Mouse (Mus musculus) forebrain, postnatal 0 days (tissue): Measurements from ENCODE around the gene Phospho1. TPM values are rescaled to one million over a fixed set of nuclear protein-coding genes. Genes with fewer than 3 reads are reported as not detected.

Experiments
- ATAC-seq: fragments of 200-750 bp; cut with Nextera tagmentation; 2 replicates; pipeline ENCODE4 v1.8.0; 2017; ENCODE audit warnings: mild to moderate bottlenecking, moderate library complexity
- DNase-seq: peaks from one replicate; pipeline ENCODE4 v3.0.0-alpha.2; 2015
- H3K27ac ChIP-seq: fragments of 300-500 bp; sonication (generic); 2 replicates; pipeline ENCODE4 v1.5.1; 2014; ENCODE audit warnings: low read depth, mild to moderate bottlenecking, antibody characterized with exemption, low read length, moderate library complexity, mixed read lengths
- H3K27me3 ChIP-seq: fragments of 300-500 bp; sonication (generic); 2 replicates; pipeline ENCODE4 v1.6.1; 2014; ENCODE audit warnings: mild to moderate bottlenecking, low read length, mixed read lengths; ENCODE audit not compliant: insufficient read depth
- H3K36me3 ChIP-seq: fragments of 300-500 bp; sonication (generic); 2 replicates; pipeline ENCODE4 v1.6.1; 2014; ENCODE audit warnings: mild to moderate bottlenecking, moderate library complexity; ENCODE audit not compliant: insufficient read depth
- H3K4me1 ChIP-seq: fragments of 300-500 bp; sonication (generic); 2 replicates; pipeline ENCODE4 v1.6.1; 2014; ENCODE audit warnings: antibody characterized with exemption; ENCODE audit not compliant: insufficient read depth
- H3K4me2 ChIP-seq: fragments of 300-500 bp; sonication (generic); 2 replicates; pipeline ENCODE4 v1.6.1; 2014; ENCODE audit warnings: low read depth, mild to moderate bottlenecking, moderate library complexity
- H3K4me3 ChIP-seq: fragments of 300-500 bp; sonication (generic); 2 replicates; pipeline ENCODE4 v1.5.1; 2014; ENCODE audit warnings: low read depth, low read length, mixed read lengths
- H3K9ac ChIP-seq: fragments of 300-500 bp; sonication (generic); 2 replicates; pipeline ENCODE4 v1.6.1; 2014; ENCODE audit warnings: mild to moderate bottlenecking
- H3K9me3 ChIP-seq: fragments of 300-500 bp; sonication (generic); 2 replicates; pipeline ENCODE4 v1.6.1; 2016; ENCODE audit warnings: low read length
- CTCF ChIP-seq: sonication (generic); IDR thresholded peaks from 2 replicates; pipeline ENCODE4 v1.5.1; 2016; ENCODE audit warnings: antibody characterized with exemption, control low read depth, low read depth
- WGBS: fragments of 180-500 bp; shearing (Covaris S2); extraction: QIAGEN DNeasy Blood & Tissue Kit; methylation state at CpG from one replicate; pipeline ENCODE4 v1.1.7; 2014; 5-methylcytosine and 5-hydroxymethylcytosine counted together
- polyA plus RNA-seq: library from polyadenylated mRNA; unstranded; fragments of >200 nt; fragmentation: Nextera tagmentation; extraction: Ambion mirVana; gene quantifications from 2 replicates; pipeline ENCODE4 v1.2.1, GENCODE M21; 2015
- total RNA-seq: library from RNA; depleted of rRNA; stranded (reverse); fragments of >200 nt; gene quantifications from 2 replicates; pipeline ENCODE4 v1.2.3, GENCODE M21; 2014

The Phospho1 gene
- total and polyA plus RNA-seq, 2 experiments from 2014 or later, result 0.90 TPM; not detected in 1

GRCm38 (mm10) chr11:95844935-95845334 is 20.6 kb downstream of the Phospho1 start:
- no peak overlapping the region for H3K4me3 ChIP-seq
- no peaks in the 10 kb centered on the region for H3K9me3 ChIP-seq
- ATAC-seq, result no peak
- H3K4me1 ChIP-seq, result no peaks in the 10 kb centered on the region
- no peak overlapping the region for H3K4me2 ChIP-seq
- H3K36me3 ChIP-seq, result no peaks in the 10 kb centered on the region
- 73% methylated on average over 4 of the region's 4 CpGs for WGBS
- H3K9ac ChIP-seq, result no peak overlapping the region
- no peak for DNase-seq
- peaks cover 8% of the 10 kb centered on the region for H3K27me3 ChIP-seq
- H3K27ac ChIP-seq, result no peak overlapping the region
- no peak for TF ChIP-seq CTCF

- DNase-seq (no peak), ATAC-seq (no peak)
- Histone ChIP-seq H3K27me3 (no peaks in the 10 kb centered on the region), H3K4me1 (no peaks in the 10 kb centered on the region), H3K4me2 (no peak overlapping the region), H3K9me3 (no peaks in the 10 kb centered on the region), H3K4me3 (no peak overlapping the region), H3K27ac (no peak overlapping the region), H3K9ac (no peak overlapping the region), H3K36me3 (no peaks in the 10 kb centered on the region)
- no peak for TF ChIP-seq CTCF
- WGBS, result 71% methylated on average over 2 of the region's 2 CpGs
These were observed 26.6 kb downstream of the Phospho1 start for GRCm38 (mm10) chr11:95850898-95851297.

DNA sequence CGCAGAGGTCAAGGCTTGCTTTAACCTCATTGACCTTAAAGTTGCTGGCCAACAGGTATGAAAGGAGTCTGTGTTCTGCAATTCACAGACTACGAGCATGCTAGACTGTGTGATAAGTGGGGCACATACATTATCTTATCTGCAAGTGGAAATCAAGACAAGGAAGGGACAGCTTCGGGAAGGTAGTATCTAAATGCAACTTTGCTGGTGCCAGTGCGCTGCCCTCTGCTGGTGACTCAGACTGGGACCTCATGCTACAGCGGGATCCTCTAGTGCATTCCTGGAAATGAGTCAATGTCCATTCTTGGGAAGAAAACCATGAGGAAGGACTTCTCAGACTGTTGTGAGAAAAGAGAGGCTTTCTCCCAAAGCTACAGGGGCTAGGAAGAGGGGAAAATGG is 29.4 kb downstream of the Phospho1 start:
- Histone ChIP-seq H3K27me3 (no peaks in the 10 kb centered on the region), H3K4me1 (no peaks in the 10 kb centered on the region), H3K27ac (no peak overlapping the region), H3K36me3 (no peaks in the 10 kb centered on the region), H3K9me3 (no peaks in the 10 kb centered on the region), H3K4me3 (no peak overlapping the region), H3K4me2 (no peak overlapping the region), H3K9ac (no peak overlapping the region)
- peak; percentile 67 for TF ChIP-seq CTCF
- WGBS, result 59% methylated on average over 5 of the region's 5 CpGs
- no peak for DNase-seq
- no peak for ATAC-seq

DNA sequence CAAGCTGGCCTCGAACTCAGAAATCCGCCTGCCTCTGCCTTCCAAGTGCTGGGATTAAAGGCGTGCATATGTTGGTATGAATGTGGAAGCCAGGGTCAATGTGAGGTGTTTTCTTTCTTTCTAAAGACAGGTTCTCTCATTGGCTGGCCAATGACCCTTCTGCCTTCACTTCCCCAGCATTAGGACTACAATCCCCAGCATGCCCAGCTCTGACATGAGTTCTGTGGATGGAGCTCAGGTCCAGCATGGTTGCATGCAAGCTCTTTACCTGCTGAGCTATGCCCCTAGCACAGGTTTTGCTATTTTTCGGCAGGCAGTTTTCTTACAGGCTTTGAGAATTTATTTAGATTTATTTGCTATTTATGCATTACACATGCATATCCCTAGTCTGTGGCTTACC is 33.0 kb downstream of the Phospho1 start:
- no peaks in the 10 kb centered on the region for H3K9me3 ChIP-seq
- WGBS, result 86% methylated on average over 4 of the region's 4 CpGs
- peaks cover 5% of the 10 kb centered on the region; the same call in 1 of the 2 replicates for H3K4me1 ChIP-seq
- H3K27ac ChIP-seq, result no peak overlapping the region
- TF ChIP-seq CTCF, result no peak
- no peaks in the 10 kb centered on the region for H3K36me3 ChIP-seq
- H3K9ac ChIP-seq, result peak overlapping the region; percentile 65; the same call in 1 of the 2 replicates
- H3K27me3 ChIP-seq, result no peaks in the 10 kb centered on the region
- no peak overlapping the region for H3K4me2 ChIP-seq
- no peak for DNase-seq
- no peak for ATAC-seq
- H3K4me3 ChIP-seq, result 0 out of 2 replicates have a peak overlapping the region, but pooled peaks have one; percentile 94

GRCm38 (mm10) chr11:95857716-95858527 is 33.6 kb downstream of the Phospho1 start:
- Histone ChIP-seq H3K4me1 (peaks cover 5% of the 10 kb centered on the region; the same call in 1 of the 2 replicates), H3K9ac (peak overlapping the region; percentile 65), H3K4me3 (peak overlapping the region; percentile 94), H3K27me3 (no peaks in the 10 kb centered on the region), H3K27ac (peak overlapping the region; percentile 89), H3K4me2 (peak overlapping the region; percentile 60), H3K9me3 (no peaks in the 10 kb centered on the region), H3K36me3 (no peaks in the 10 kb centered on the region)
- 13% methylated on average over 21 of the region's 21 CpGs for WGBS
- ATAC-seq (peak; percentile 16), DNase-seq (no peak)
- no peak for TF ChIP-seq CTCF

DNA sequence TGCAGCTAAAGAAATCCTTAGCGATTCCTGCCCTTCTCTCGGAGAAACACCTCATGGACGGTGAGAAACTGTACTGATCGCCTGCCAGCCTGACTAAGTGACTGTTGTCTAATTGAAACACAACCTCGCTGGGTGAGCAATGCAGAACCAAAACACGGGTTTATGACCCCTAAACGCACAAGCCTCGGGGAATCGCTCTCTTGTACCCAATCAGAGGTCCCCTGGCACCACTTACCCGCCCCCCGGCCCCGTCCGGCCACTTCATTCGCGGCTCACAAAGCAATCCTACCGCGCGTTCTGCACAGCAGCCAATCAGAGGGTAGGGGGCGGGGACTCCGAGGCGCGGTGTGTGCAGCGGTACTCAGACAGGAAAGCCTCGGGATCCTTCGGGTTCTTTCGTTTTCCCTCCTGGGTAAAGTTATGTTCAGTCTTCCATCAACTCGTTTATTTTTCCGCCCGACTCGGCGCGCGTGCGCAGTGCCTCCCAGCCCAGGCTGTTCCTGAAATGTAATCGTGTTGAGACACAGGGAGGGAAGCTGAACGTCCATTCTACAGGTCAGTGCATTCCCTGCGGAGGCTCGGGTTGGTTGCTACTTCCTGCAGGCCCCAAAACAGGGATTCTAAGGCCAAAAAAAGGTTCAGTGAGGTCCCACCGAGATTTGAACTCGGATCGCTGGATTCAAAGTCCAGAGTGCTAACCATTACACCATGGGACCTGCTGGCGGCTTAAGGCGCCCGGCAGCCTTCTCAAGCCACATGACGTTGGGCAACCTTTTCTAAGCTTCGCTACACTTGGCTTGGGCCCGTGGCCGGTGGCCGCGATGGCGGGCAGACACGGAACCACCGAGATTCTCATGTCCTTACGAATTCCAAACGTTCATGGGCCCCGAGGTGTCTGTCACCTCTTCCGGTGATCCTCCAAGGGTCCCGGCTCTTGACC is 34.5 kb downstream of the Phospho1 start:
- WGBS, result under 1% methylated on average over 58 of the region's 58 CpGs

More for the DNA sequence above, 34.5 kb downstream of the Phospho1 start:
- Histone ChIP-seq H3K36me3 (no peaks in the 10 kb centered on the region), H3K27me3 (no peaks in the 10 kb centered on the region), H3K9ac (peak overlapping the region; percentile 65), H3K4me1 (peaks cover 5% of the 10 kb centered on the region; the same call in 1 of the 2 replicates), H3K4me2 (peak overlapping the region; percentile 60), H3K27ac (peak overlapping the region; percentile 89), H3K4me3 (peak overlapping the region; percentile 94), H3K9me3 (no peaks in the 10 kb centered on the region)
- TF ChIP-seq CTCF, result no peak
- DNase-seq, result peak; percentile 98
- ATAC-seq, result peak; percentile 99
